Mouse (Mus musculus) E14TG2a.4 (cell line): ENCODE data around the gene Dmpk.
A peak's percentile ranks its signal among the peaks of the same experiment; 100 is the strongest.

Experiments used
- H3K27me3 ChIP-seq: 2 replicates; pipeline ENCODE4 v1.6.1; 2014; ENCODE audit warnings: low read length, control low read depth; ENCODE audit not compliant: insufficient read depth
- H3K36me3 ChIP-seq: 2 replicates; pipeline ENCODE4 v1.6.1; 2014; ENCODE audit warnings: low read length, control low read depth; ENCODE audit not compliant: insufficient read depth
- H3K4me1 ChIP-seq: replicated peaks from 2 replicates; pipeline ENCODE4 v1.6.1; 2014; ENCODE audit warnings: low read depth, low read length, control low read depth
- H3K4me3 ChIP-seq: replicated peaks from 2 replicates; pipeline ENCODE4 v1.5.1; 2014; ENCODE audit warnings: mild to moderate bottlenecking, low read length
- H3K9me3 ChIP-seq: 2 replicates; pipeline ENCODE4 v1.6.1; 2014; ENCODE audit warnings: low read length, control low read depth
- CTCF ChIP-seq: conservative IDR thresholded peaks from 2 replicates; pipeline ENCODE4 v1.5.1; 2014; ENCODE audit warnings: low read length
- NANOG ChIP-seq: IDR thresholded peaks from 2 replicates; pipeline ENCODE4 v1.6.1; 2014; ENCODE audit warnings: borderline replicate concordance, low read length, mixed read lengths
- POU5F1 ChIP-seq: IDR thresholded peaks from 2 replicates; pipeline ENCODE4 v1.6.1; 2014; ENCODE audit warnings: low read length, borderline replicate concordance

Dmpk gene

DNA sequence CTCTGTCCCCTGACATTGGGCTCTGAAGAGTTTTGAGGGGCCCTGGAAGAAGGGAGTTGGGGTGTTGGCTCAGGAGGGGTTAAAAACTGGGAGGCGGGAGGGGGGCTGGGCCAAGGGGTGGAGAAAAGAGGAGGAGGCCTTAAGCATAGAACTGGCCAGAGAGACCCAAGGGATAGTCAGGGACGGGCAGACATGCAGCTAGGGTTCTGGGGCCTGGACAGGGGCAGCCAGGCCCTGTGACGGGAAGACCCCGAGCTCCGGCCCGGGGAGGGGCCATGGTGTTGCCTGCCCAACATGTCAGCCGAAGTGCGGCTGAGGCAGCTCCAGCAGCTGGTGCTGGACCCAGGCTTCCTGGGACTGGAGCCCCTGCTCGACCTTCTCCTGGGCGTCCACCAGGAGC lies at the start of gene Dmpk:
Gene Dmpk (plus strand): TSS at position 149 of the 400 bp plus-strand sequence.
- Histone ChIP-seq H3K4me1 (peaks cover 98% of the 10 kb centered on the region), H3K27me3 (no peaks in the 10 kb centered on the region), H3K9me3 (no peaks in the 10 kb centered on the region), H3K36me3 (peaks cover 67% of the 10 kb centered on the region), H3K4me3 (peak within 1 kb of the TSS; percentile 48)
- TF ChIP-seq POU5F1 = no peak
- no peak for TF ChIP-seq NANOG
- no peak for TF ChIP-seq CTCF

DNA sequence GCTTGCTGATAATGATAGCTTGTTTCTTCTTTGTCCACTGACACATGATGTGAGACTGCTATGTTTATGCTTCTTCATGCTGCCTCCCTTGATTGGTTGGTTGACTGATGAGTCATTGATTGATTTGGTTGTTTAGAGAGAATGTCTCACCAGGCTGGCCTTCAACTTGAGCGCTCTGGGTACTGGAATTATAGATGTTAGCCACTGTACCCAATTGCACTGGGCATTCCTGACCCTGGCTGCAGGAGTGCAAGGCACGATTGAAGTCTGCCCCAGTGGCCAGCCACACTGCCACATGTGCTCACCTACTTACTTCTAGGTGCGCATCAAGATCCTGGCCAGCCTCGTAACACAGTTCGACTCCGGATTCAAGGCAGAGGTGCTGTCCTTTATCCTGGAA lies 39.0 kb upstream of the Dmpk start:
- TF ChIP-seq NANOG (no peak), POU5F1 (no peak), CTCF (no peak)
- H3K27me3 ChIP-seq = no peaks in the 10 kb centered on the region
- no peaks in the 10 kb centered on the region for H3K9me3 ChIP-seq
- peaks cover 31% of the 10 kb centered on the region for H3K4me1 ChIP-seq
- peaks cover 99% of the 10 kb centered on the region for H3K36me3 ChIP-seq
- H3K4me3 ChIP-seq = no peak overlapping the region

DNA sequence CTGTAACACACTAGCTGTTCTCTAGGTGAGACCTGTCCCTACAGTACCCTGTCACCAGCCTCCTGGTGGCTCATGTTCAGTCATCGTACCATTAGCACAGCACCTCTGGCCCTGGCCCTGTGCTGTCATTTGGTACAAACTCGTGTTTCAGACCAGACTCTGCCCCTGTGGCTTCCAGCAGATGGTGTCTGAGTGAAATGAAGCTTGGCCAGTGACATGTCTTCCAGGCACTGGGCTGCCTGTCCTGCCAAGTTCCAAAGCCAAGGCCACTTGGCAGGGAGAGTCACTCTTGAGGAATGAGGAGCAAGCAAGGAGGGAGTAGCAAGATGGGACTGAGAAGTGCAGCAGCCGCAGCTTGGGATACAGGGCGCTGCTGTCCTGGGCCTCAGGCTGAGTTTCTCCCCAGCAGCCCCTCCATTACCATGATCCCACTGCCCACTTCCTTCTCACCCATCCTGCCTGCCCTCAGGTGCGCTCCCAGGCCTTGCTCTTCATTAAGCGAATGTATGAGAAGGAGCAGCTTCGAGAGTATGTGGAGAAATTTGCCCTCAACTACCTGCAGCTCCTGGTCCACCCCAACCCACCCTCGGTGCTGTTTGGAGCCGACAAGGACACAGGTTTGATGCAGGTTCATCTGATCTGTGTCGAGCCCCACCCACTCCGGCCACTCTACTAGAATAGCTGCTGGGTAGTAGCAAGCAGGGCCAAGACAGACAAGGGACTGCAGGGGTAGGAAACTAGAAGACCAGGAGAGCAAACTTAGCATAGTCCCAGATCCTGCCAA lies 37.2 kb upstream of the Dmpk start:
- Histone ChIP-seq H3K27me3 (no peaks in the 10 kb centered on the region), H3K9me3 (no peaks in the 10 kb centered on the region), H3K36me3 (peaks cover 99% of the 10 kb centered on the region), H3K4me1 (peaks cover 24% of the 10 kb centered on the region), H3K4me3 (no peak overlapping the region)
- TF ChIP-seq NANOG (no peak), CTCF (no peak), POU5F1 (no peak)

DNA sequence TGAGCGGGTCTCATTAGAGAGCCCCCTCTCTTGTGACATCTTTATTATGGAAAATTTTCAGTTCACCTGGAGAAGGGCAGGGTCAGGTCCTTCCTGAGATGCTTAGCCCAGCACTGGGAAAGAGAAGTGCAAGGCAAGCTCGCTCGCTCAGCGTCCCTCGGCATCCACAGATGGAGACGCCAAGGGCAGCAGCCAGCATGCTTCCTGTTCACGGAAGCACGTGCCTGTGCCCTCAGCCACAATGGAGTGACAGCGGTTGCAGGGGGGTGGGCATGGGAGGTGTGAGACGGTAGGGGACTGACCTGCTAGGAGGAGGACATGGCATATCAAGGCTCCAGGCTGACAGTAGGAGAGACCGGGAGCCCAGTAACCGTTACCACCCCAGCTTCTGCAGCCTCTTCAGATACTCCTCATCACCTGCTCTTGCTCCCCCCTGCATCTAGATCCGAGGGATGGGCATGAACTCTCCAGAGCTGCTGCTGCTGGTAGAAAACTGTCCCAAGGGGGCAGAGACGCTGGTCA lies 35.6 kb upstream of the Dmpk start:
- TF ChIP-seq POU5F1 (no peak), CTCF (no peak), NANOG (no peak)
- Histone ChIP-seq H3K36me3 (peaks cover 99% of the 10 kb centered on the region), H3K4me3 (no peak overlapping the region), H3K4me1 (peaks cover 34% of the 10 kb centered on the region), H3K27me3 (no peaks in the 10 kb centered on the region), H3K9me3 (no peaks in the 10 kb centered on the region)

DNA sequence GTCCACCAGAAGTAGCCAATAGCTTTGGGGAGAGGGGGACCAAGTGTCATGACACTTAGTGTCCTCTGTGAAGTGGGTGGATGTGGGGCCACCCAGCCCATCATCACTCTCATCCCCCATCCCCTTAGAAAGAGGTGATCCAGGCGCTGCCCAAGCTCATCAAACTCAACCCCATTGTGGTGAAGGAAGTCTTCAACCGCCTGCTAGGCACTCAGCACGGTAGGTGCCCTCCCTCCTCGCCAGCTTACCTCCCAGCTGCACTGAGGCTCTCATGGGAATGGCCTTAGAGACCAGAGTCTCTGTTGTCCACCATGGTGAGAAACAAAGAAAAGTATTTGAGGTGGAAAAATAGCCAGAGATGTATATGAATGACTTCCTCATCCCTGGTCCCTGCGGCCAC lies 34.4 kb upstream of the Dmpk start:
- no peaks in the 10 kb centered on the region for H3K27me3 ChIP-seq
- peaks cover 94% of the 10 kb centered on the region for H3K36me3 ChIP-seq
- H3K4me1 ChIP-seq = peaks cover 42% of the 10 kb centered on the region
- H3K4me3 ChIP-seq = no peak overlapping the region
- H3K9me3 ChIP-seq = no peaks in the 10 kb centered on the region
- TF ChIP-seq CTCF = no peak
- TF ChIP-seq POU5F1 = no peak
- no peak for TF ChIP-seq NANOG

DNA sequence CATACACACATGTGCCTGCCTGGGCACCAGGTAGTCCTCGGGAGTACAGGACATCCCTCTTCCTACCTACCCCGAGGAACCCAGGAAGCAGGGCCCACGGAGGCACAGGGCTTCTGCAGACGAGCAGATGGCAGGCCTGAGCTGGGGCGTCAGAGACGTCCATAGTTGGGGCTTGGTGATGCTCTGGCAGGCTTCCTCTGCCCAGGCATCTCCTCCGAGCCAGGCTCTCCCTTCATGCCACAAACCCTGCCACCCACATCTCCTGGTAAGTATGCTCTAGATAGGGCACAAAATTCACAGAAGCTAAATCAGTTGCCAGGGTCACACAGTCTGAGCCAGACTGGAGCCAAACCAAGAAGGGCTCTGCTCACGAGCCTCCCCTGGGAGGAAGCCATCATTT lies 33.5 kb upstream of the Dmpk start:
- TF ChIP-seq NANOG = no peak
- TF ChIP-seq POU5F1 = no peak
- no peak for TF ChIP-seq CTCF

DNA sequence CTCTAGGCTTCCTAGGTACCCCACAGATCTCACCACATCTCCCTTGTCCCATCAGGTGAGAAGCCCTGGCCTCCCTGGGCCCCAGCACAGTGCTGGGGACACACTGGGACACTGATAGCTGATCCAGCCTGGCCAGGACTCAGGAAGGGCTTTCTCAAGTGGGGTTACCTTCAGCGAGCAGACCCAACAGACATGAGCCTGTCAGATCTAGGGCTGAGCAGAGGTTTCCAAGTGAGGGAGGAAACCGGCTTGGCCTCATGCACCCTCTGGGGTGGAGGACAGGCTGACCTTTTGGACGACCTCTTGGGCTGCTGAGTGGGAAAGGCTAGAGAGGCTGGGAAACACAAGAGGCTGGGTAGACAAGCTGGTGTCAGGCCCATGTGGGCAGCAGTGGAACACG lies 32.5 kb upstream of the Dmpk start:
- no peaks in the 10 kb centered on the region for H3K27me3 ChIP-seq
- H3K36me3 ChIP-seq = peaks cover 90% of the 10 kb centered on the region
- H3K9me3 ChIP-seq = no peaks in the 10 kb centered on the region
- TF ChIP-seq CTCF (no peak), POU5F1 (no peak)
- peaks cover 50% of the 10 kb centered on the region for H3K4me1 ChIP-seq
- H3K4me3 ChIP-seq = no peak overlapping the region

More for the DNA sequence above, 33.5 kb upstream of the Dmpk start:
- no peaks in the 10 kb centered on the region for H3K27me3 ChIP-seq
- H3K36me3 ChIP-seq = peaks cover 90% of the 10 kb centered on the region
- peaks cover 50% of the 10 kb centered on the region for H3K4me1 ChIP-seq
- no peaks in the 10 kb centered on the region for H3K9me3 ChIP-seq
- no peak overlapping the region for H3K4me3 ChIP-seq

DNA sequence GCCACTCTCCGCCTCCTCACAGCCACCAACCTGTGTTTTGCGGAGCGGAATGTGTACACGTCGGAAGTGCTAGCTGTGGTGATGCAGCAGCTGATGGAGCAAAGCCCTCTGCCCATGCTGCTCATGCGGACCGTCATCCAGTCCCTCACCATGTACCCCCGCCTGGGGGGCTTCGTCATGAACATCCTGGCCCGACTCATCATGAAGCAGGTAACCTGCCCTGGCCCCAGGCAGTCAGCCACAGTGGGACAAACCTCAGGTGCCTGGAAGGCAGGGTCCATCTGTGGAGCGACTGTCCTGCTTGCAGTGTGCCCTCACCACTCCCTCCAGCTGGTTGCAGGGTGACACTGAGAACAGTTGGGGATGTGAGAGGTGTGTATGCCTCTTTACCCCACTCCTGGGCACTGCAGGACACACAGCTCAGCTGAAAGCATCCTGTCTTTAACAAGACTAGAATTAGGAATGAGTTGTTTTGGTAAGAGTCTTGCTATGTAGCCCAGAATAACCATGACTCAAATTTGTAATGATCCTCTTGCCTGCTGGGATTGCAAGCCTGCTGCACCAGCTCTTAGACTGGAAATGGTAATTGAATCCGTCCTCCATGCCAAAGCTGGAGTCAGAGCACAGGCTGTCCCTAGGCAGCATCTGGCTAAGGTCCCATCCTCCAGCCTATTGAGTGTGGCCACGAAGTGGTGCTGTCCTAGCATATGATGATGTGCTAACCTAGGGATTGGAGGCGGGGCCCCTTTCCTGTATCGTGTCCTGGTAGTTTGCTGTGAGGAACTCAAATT lies 31.1 kb upstream of the Dmpk start:
- Histone ChIP-seq H3K27me3 (no peaks in the 10 kb centered on the region), H3K36me3 (peaks cover 76% of the 10 kb centered on the region), H3K4me1 (peaks cover 43% of the 10 kb centered on the region), H3K4me3 (peak overlapping the region; percentile 43; the same call in 1 of the 2 replicates), H3K9me3 (no peaks in the 10 kb centered on the region)
- no peak for TF ChIP-seq CTCF
- TF ChIP-seq POU5F1 = no peak
- TF ChIP-seq NANOG = no peak
